Mouse (Mus musculus) hindbrain, postnatal 0 days (tissue): Measurements from ENCODE around the gene Pacs2. TPM values are rescaled to one million over a fixed set of nuclear protein-coding genes. Genes with fewer than 3 reads are reported as not detected.

Source experiments
- ATAC-seq: fragments of 200-750 bp; cut with Nextera tagmentation; 2 replicates; pipeline ENCODE4 v1.8.0; 2017; ENCODE audit warnings: mild to moderate bottlenecking, moderate TSS enrichment, moderate library complexity
- DNase-seq: peaks from one replicate; pipeline ENCODE4 v3.0.0-alpha.2; 2015; ENCODE audit warnings: low spot score
- H3K27ac ChIP-seq: fragments of 300-500 bp; sonication (generic); 2 replicates; pipeline ENCODE4 v1.5.1; 2014; ENCODE audit warnings: mild to moderate bottlenecking
- H3K27me3 ChIP-seq: fragments of 300-500 bp; sonication (generic); 2 replicates; pipeline ENCODE4 v1.6.1; 2014; ENCODE audit warnings: low read length, mixed read lengths; ENCODE audit not compliant: insufficient read depth
- H3K36me3 ChIP-seq: fragments of 300-500 bp; sonication (generic); 2 replicates; pipeline ENCODE4 v1.6.1; 2014; ENCODE audit warnings: low read length, mixed read lengths; ENCODE audit not compliant: insufficient read depth
- H3K4me1 ChIP-seq: fragments of 300-500 bp; sonication (generic); 2 replicates; pipeline ENCODE4 v1.6.1; 2014; ENCODE audit warnings: antibody characterized with exemption, low read length, mixed read lengths; ENCODE audit not compliant: insufficient read depth
- H3K4me2 ChIP-seq: fragments of 300-500 bp; sonication (generic); 2 replicates; pipeline ENCODE4 v1.6.1; 2014; ENCODE audit warnings: low read depth, mild to moderate bottlenecking, low read length, moderate library complexity, mixed read lengths
- H3K4me3 ChIP-seq: fragments of 300-500 bp; sonication (generic); 2 replicates; pipeline ENCODE4 v1.5.1; 2014; ENCODE audit warnings: low read length
- H3K9ac ChIP-seq: fragments of 300-500 bp; sonication (generic); replicated peaks from 2 replicates; pipeline ENCODE4 v1.6.1; 2014; ENCODE audit warnings: mild to moderate bottlenecking, low read length, moderate library complexity, mixed read lengths
- H3K9me3 ChIP-seq: fragments of 300-500 bp; sonication (generic); 2 replicates; pipeline ENCODE4 v1.6.1; 2016; ENCODE audit warnings: low read length, mixed read lengths
- CTCF ChIP-seq: IDR thresholded peaks from 2 replicates; pipeline ENCODE4 v1.5.1; 2016; ENCODE audit warnings: antibody characterized with exemption, control low read depth, low read depth
- WGBS: fragments of 180-500 bp; shearing (Covaris S2); extraction: QIAGEN DNeasy Blood & Tissue Kit; methylation state at CpG from one replicate; pipeline ENCODE4 v1.1.7; 2014; 5-methylcytosine and 5-hydroxymethylcytosine counted together
- polyA plus RNA-seq: library from polyadenylated mRNA; unstranded; fragments of >200 nt; fragmentation: Nextera tagmentation; extraction: Ambion mirVana; gene quantifications from 2 replicates; pipeline ENCODE4 v1.2.1, GENCODE M21; 2015
- total RNA-seq: library from RNA; depleted of rRNA; stranded (reverse); fragments of >200 nt; gene quantifications from 2 replicates; pipeline ENCODE4 v1.2.3, GENCODE M21; 2014

Pacs2 gene
- total and polyA plus RNA-seq, 2 experiments from 2014 or later = 20.3 to 111 TPM

DNA sequence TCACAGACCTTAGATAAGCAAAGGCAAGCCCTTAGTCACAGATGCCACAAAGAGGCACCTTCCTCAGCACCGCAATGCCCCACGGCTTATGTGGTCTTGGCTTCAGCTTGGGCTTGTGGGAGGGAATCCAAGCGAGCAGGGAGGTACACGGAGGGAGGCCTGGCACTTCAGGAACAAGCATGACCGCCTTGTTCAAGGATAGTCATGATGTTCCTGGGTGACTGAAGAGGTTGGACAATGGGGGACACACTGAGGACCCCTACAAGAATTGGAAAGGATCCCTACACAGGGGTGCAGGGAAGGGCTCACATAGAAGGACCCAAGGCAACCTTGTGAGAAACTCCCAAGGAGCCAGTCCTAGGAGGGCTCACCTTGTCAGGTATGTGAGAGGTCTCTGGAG lies 82.7 kb downstream of the Pacs2 start:
- WGBS = 63% methylated on average over 5 of the region's 5 CpGs
- no peaks in the 10 kb centered on the region for H3K36me3 ChIP-seq
- peak; percentile 1; the same call in 1 of the 2 replicates for ATAC-seq
- no peaks in the 10 kb centered on the region for H3K9me3 ChIP-seq
- no peak for TF ChIP-seq CTCF
- peak overlapping the region; percentile 81 for H3K4me2 ChIP-seq
- H3K4me3 ChIP-seq = peak overlapping the region; percentile 90; the same call in 1 of the 2 replicates
- H3K9ac ChIP-seq = peak overlapping the region; percentile 99; the same call in 1 of the 2 replicates
- DNase-seq = no peak
- H3K4me1 ChIP-seq = peaks cover 30% of the 10 kb centered on the region
- no peak overlapping the region for H3K27ac ChIP-seq
- H3K27me3 ChIP-seq = no peaks in the 10 kb centered on the region

DNA sequence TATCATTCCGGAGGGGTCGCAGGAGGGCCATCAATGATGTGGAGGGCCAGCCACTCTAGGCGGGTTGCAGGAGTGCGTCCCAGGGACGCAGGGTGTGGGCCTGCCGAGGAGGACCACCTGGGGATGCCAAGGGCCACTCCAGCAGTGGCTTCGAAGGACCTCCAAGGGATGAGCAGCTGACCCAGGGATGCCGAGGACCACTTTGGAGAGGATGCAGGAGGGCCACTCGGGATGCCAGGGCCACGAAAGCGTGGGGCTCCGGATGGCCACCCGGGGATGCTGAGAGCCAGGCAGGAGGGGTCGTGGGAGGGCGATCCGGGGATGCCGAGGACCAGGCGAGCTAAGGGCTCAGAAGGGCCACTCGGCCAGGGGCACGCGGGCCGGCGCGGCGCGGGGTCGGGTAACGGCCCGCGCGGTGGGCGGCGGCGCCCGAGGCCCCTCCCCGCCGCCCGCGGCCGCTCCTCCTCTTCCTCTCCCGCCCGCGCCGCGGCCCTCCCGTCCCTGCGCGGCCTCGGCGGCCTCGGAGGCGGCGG lies 83.5 kb downstream of the Pacs2 start, which contains the start of gene Mta1:
Mta1 (plus strand) TSS at position 530 of the 533 bp plus-strand sequence.
- Histone ChIP-seq H3K4me3 (peak within 1 kb of the TSS; percentile 90), H3K9ac (peak within 1 kb of the TSS; percentile 99), H3K27ac (peak within 1 kb of the TSS; percentile 89), H3K9me3 (no peaks in the 10 kb centered on the region), H3K27me3 (no peaks in the 10 kb centered on the region), H3K4me1 (peaks cover 30% of the 10 kb centered on the region), H3K4me2 (peak within 1 kb of the TSS; percentile 81), H3K36me3 (no peaks in the 10 kb centered on the region)
- WGBS = under 1% methylated on average over 18 of the region's 53 CpGs
- no peak for TF ChIP-seq CTCF
- peak; percentile 78 for DNase-seq
- peak; percentile 52 for ATAC-seq

DNA sequence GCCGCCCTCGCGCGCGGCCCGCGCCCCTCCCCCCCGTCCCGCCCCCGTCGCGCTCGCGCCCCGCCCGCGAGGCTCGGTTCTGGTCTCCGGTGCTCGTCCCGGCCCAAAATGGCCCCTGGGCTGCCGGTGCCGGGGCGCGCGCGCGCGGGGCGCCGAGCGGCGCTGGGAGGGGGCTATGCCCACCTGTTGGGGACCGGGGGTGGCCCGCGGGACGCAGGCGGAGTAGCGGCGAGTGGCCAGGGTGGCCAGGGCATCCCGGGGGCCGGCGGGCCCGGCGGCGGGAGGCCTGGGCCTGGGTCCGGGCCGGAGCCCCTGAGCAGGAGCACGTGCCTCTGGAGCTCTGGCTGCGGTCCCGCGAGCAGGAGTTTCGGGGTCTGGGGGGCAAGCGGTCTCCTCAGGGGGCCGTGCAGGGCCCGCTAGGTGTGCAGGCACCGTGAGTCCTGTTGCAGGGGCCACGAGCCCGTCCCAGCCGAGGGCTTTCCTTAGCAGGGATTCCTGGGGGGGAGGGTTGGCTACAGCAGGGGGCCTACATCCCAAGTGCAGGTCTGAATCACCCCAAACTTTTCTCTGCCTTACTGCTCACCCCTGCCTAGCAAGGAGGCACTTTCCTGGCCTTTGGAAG lies 84.3 kb downstream of the Pacs2 start:
- DNase-seq (peak; percentile 48), ATAC-seq (peak; percentile 10; the same call in 1 of the 2 replicates)
- H3K4me3 ChIP-seq = peak overlapping the region; percentile 90
- no peaks in the 10 kb centered on the region for H3K36me3 ChIP-seq
- WGBS = 4% methylated on average over 40 of the region's 60 CpGs
- H3K27me3 ChIP-seq = no peaks in the 10 kb centered on the region
- no peak for TF ChIP-seq CTCF
- H3K27ac ChIP-seq = peak overlapping the region; percentile 89
- H3K4me1 ChIP-seq = peaks cover 30% of the 10 kb centered on the region
- H3K9ac ChIP-seq = peak overlapping the region; percentile 99
- H3K9me3 ChIP-seq = no peaks in the 10 kb centered on the region
- peak overlapping the region; percentile 81 for H3K4me2 ChIP-seq

DNA sequence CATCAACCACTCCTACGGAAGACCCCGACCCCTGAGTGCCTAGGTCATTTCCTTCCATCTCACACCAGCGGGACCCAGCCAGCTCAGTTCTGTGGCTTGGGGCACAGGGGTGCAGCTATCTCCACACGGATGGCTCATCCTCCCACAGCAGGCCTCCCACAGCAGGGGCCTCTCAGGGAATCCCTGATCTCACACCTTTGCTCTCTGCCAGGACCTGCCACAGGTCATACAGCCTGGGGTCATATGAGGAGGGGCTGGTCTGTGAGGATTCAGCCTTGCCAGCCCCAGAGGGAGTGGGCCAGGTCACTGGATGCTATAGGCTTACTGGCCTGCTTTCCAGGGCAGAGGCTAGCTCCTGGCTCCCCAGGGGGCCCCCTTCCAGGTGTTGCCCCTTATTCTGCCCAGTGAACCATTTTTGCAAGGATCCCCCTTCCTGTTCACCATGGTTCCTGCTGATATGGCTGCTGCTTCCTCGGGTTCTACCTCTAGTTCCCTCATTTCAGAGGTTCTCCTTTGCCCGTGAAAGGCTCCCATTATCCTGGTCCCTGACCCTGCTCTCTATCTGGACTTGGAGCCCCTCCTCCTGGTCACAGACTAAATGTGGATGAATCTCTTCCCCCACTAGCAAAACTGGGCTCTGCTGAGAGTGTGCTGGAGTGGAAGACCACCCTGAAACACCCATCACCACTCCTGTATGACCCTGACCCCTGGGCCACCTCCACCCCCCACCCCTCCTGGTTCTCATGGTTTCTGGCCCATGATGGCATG lies 85.3 kb downstream of the Pacs2 start:
- H3K9me3 ChIP-seq = no peaks in the 10 kb centered on the region
- H3K27ac ChIP-seq = no peak overlapping the region
- H3K9ac ChIP-seq = peak overlapping the region; percentile 99
- ATAC-seq = no peak
- H3K4me2 ChIP-seq = peak overlapping the region; percentile 81
- no peak for DNase-seq
- H3K36me3 ChIP-seq = no peaks in the 10 kb centered on the region
- 29% methylated on average over 6 of the region's 6 CpGs for WGBS
- peak overlapping the region; percentile 90 for H3K4me3 ChIP-seq
- TF ChIP-seq CTCF = no peak
- H3K4me1 ChIP-seq = peaks cover 30% of the 10 kb centered on the region
- no peaks in the 10 kb centered on the region for H3K27me3 ChIP-seq

DNA sequence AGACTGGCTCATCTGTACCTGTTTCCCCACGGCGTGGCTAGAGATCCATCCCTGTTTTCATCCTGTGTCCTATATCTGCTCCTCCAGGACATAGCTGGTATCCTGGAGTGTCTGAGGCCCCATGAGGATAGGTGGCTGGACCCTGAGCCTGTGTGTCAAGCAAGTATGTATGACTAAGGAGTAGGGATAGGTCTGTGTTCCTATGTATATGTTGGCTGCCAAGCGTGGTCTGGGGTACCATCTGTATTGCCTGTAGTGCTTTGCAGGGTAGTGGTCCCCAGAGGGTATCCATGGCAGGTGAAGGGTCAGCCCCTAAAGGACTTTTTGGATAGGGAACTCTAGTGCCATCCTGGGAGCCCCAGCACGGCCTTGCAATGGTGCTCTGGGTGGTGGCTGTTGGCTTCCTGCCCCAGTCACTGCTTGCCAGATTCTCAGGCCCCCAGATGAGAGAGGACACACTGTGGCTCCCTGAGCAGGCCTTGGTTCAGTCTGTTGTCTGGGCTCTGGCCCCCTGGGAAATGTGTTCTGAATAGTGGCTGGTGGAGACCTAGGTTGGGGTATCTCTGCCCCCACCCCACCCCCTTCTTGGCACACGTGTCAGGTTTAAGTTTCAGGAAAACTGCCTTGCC lies 86.3 kb downstream of the Pacs2 start:
- H3K4me1 ChIP-seq = peaks cover 30% of the 10 kb centered on the region
- 66% methylated on average over 5 of the region's 5 CpGs for WGBS
- H3K27me3 ChIP-seq = no peaks in the 10 kb centered on the region
- H3K9me3 ChIP-seq = no peaks in the 10 kb centered on the region
- H3K4me2 ChIP-seq = 0 out of 2 replicates have a peak overlapping the region, but pooled peaks have one; percentile 3
- H3K9ac ChIP-seq = no peak overlapping the region
- no peak for TF ChIP-seq CTCF
- H3K27ac ChIP-seq = peak overlapping the region; percentile 3; the same call in 1 of the 2 replicates
- ATAC-seq (no peak), DNase-seq (peak; percentile 53)
- no peaks in the 10 kb centered on the region for H3K36me3 ChIP-seq
- H3K4me3 ChIP-seq = no peak overlapping the region

DNA sequence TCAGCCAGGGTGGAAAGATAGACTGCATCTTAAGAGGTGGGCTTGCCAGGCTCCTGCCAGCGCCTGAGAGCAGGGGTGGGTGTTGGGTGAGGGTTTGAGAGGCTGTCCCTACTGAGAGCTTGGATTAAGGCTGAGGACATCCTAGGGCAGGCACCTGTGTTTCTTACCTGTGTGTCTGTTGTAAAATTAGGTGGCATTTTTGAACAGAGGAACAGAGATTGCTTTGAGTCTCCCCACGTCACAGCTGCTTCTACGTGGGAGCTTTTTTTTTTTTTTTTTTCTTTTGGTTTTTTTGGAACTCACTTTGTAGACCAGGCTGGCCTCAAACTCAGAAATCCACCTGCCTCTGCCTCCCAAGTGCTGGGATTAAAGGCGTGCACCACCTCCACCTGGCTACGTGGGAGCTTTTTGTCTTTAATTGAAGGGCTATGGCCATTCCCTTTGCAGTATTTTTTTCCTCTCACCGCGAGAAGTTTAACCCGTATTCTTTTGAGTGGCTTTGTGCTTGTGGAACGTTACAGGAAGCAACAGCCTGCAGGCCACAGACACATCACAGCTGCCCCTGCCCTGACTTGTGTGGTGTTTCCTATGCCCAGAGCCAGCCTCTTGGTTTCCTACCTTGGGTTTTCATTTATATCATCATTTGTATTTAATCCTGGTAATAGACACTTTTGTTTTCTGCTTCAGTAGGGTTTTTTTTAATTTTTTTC lies 87.1 kb downstream of the Pacs2 start:
- no peaks in the 10 kb centered on the region for H3K27me3 ChIP-seq
- H3K9ac ChIP-seq = no peak overlapping the region
- DNase-seq (no peak), ATAC-seq (no peak)
- no peaks in the 10 kb centered on the region for H3K36me3 ChIP-seq
- peak overlapping the region; percentile 3; the same call in 1 of the 2 replicates for H3K27ac ChIP-seq
- TF ChIP-seq CTCF = no peak
- H3K4me3 ChIP-seq = no peak overlapping the region
- no peaks in the 10 kb centered on the region for H3K9me3 ChIP-seq
- H3K4me2 ChIP-seq = no peak overlapping the region
- H3K4me1 ChIP-seq = peaks cover 30% of the 10 kb centered on the region
- WGBS = 78% methylated on average over 9 of the region's 9 CpGs
